Mouse (Mus musculus): ENCODE measurements around the gene Tmem87a. TPM values are rescaled to one million over a fixed set of nuclear protein-coding genes. Genes with fewer than 3 reads are reported as not detected.

The Tmem87a gene
- polyA plus RNA-seq, 1 experiment from 2014 or later: 13.8 TPM

DNA sequence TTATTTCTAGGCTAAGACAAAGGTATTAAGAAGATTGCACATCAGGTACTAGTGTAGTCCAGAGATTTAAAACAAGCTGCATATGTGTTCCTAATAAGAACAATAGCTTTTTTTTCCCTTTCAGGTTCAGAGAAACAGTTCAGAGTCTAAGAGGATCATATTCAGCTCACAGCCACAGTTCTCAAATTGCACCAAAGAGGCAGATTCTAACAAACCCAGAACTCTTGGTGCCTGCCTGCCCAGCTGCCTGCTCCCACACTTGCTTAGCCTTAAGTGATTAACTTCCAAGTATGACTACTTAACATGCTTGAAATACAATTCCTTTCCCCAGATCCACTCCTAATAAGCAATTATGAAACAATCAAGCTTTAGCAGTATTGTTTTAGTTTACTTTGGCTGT lies 10.2 kb upstream of the Tmem87a start:
- Histone ChIP-seq H3K27ac (ENCODE audit: low read depth) (no peak overlapping the region), H3K9ac (ENCODE audit: low read length) (no peak overlapping the region), H3K36me3 (ENCODE audit: control insufficient read depth, insufficient read depth, low read length) (0 out of 2 replicates have a peak, but pooled peaks cover 2% of the 10 kb centered on the region), H3K4me1 (replicated peaks; ENCODE audit: control insufficient read depth, insufficient read depth, low read length) (no peaks in the 10 kb centered on the region), H3K4me3 (ENCODE audit: low read depth, low read length) (no peak overlapping the region), H3K9me3 (ENCODE audit: control insufficient read depth, low read length) (no peaks in the 10 kb centered on the region), H3K27me3 (replicated peaks; ENCODE audit: control insufficient read depth, insufficient read depth, low read length) (no peaks in the 10 kb centered on the region), H3K4me2 (ENCODE audit: low read length) (no peak overlapping the region)
- ATAC-seq (replicated peaks; ENCODE audit: low FRiP score, low TSS enrichment, low read depth) (no peak), DNase-seq (ENCODE audit: low spot score) (no peak)

GRCm38 (mm10) chr2:120411096-120411628 lies 7.2 kb upstream of the Tmem87a start:
- Histone ChIP-seq H3K4me1 (replicated peaks; ENCODE audit: control insufficient read depth, insufficient read depth, low read length) (no peaks in the 10 kb centered on the region), H3K9ac (ENCODE audit: low read length) (no peak overlapping the region), H3K27ac (ENCODE audit: low read depth) (no peak overlapping the region), H3K4me3 (ENCODE audit: low read depth, low read length) (no peak overlapping the region), H3K27me3 (replicated peaks; ENCODE audit: control insufficient read depth, insufficient read depth, low read length) (no peaks in the 10 kb centered on the region), H3K9me3 (ENCODE audit: control insufficient read depth, low read length) (no peaks in the 10 kb centered on the region), H3K36me3 (ENCODE audit: control insufficient read depth, insufficient read depth, low read length) (0 out of 2 replicates have a peak, but pooled peaks cover 2% of the 10 kb centered on the region), H3K4me2 (ENCODE audit: low read length) (no peak overlapping the region)
- DNase-seq (ENCODE audit: low spot score): no peak
- WGBS: 89% methylated on average over 3 of the region's 3 CpGs
- ATAC-seq (replicated peaks; ENCODE audit: low FRiP score, low TSS enrichment, low read depth): no peak

GRCm38 (mm10) chr2:120404823-120405765 lies 1.2 kb upstream of the Tmem87a start:
- H3K36me3 ChIP-seq (ENCODE audit: control insufficient read depth, insufficient read depth, low read length): no peaks in the 10 kb centered on the region; the same call in 1 of the 2 replicates
- no peaks in the 10 kb centered on the region for H3K27me3 ChIP-seq (replicated peaks; ENCODE audit: control insufficient read depth, insufficient read depth, low read length)
- H3K27ac ChIP-seq (ENCODE audit: low read depth): peak overlapping the region; percentile 96
- peaks cover 9% of the 10 kb centered on the region for H3K4me1 ChIP-seq (replicated peaks; ENCODE audit: control insufficient read depth, insufficient read depth, low read length)
- H3K4me3 ChIP-seq (ENCODE audit: low read depth, low read length): peak overlapping the region; percentile 69
- peak overlapping the region; percentile 82 for H3K9ac ChIP-seq (ENCODE audit: low read length)
- H3K4me2 ChIP-seq (ENCODE audit: low read length): peak overlapping the region; percentile 88
- WGBS: 21% methylated on average over 14 of the region's 14 CpGs
- ATAC-seq (replicated peaks; ENCODE audit: low FRiP score, low TSS enrichment, low read depth) (no peak), DNase-seq (ENCODE audit: low spot score) (peak; percentile 67)
- no peaks in the 10 kb centered on the region for H3K9me3 ChIP-seq (ENCODE audit: control insufficient read depth, low read length)

DNA sequence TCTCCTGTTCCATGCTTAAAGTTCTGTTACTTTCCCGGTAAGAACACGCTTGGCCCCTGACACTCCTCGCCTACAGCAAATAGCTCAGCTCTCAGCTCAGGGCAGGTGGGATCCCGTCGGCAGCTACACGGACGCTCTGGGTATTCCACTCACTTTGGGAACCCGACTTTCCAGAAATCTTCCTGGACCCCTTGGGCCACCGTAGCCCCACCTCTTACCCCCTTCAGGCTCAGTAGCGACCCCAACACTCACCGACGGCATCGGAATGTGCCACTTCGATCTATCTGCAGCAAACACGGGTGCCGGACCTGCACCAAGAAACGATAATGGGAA lies 294 bp downstream of the Tmem87a start, which contains the start of gene Ganc:
TSS of gene Ganc (plus strand) at position 244 of the 333 bp plus-strand sequence.
- peak within 1 kb of the TSS; percentile 82 for H3K9ac ChIP-seq (ENCODE audit: low read length)

GRCm38 (mm10) chr2:120402813-120403212 lies 1.1 kb downstream of the Tmem87a start:
- H3K9me3 ChIP-seq (ENCODE audit: control insufficient read depth, low read length): no peaks in the 10 kb centered on the region
- H3K4me3 ChIP-seq (ENCODE audit: low read depth, low read length): peak overlapping the region; percentile 69
- WGBS: 38% methylated on average over 3 of the region's 3 CpGs
- H3K36me3 ChIP-seq (ENCODE audit: control insufficient read depth, insufficient read depth, low read length): no peaks in the 10 kb centered on the region; the same call in 1 of the 2 replicates
- H3K4me2 ChIP-seq (ENCODE audit: low read length): peak overlapping the region; percentile 71
- ATAC-seq (replicated peaks; ENCODE audit: low FRiP score, low TSS enrichment, low read depth): no peak
- H3K4me1 ChIP-seq (replicated peaks; ENCODE audit: control insufficient read depth, insufficient read depth, low read length): peaks cover 9% of the 10 kb centered on the region
- peak overlapping the region; percentile 82 for H3K9ac ChIP-seq (ENCODE audit: low read length)
- no peaks in the 10 kb centered on the region for H3K27me3 ChIP-seq (replicated peaks; ENCODE audit: control insufficient read depth, insufficient read depth, low read length)
- no peak overlapping the region for H3K27ac ChIP-seq (ENCODE audit: low read depth)
- no peak for DNase-seq (ENCODE audit: low spot score)

More for the DNA sequence above, 294 bp downstream of the Tmem87a start, which contains the start of gene Ganc:
- Histone ChIP-seq H3K27ac (ENCODE audit: low read depth) (peak within 1 kb of the TSS; percentile 96), H3K27me3 (replicated peaks; ENCODE audit: control insufficient read depth, insufficient read depth, low read length) (no peaks in the 10 kb centered on the region), H3K36me3 (ENCODE audit: control insufficient read depth, insufficient read depth, low read length) (no peaks in the 10 kb centered on the region; the same call in 1 of the 2 replicates), H3K4me3 (ENCODE audit: low read depth, low read length) (peak within 1 kb of the TSS; percentile 69), H3K4me2 (ENCODE audit: low read length) (peak within 1 kb of the TSS; percentile 88), H3K4me1 (replicated peaks; ENCODE audit: control insufficient read depth, insufficient read depth, low read length) (peaks cover 9% of the 10 kb centered on the region), H3K9me3 (ENCODE audit: control insufficient read depth, low read length) (no peaks in the 10 kb centered on the region)
- DNase-seq (ENCODE audit: low spot score) (no peak), ATAC-seq (replicated peaks; ENCODE audit: low FRiP score, low TSS enrichment, low read depth) (peak; percentile 78)
- 0% methylated on average over 17 of the region's 17 CpGs for WGBS

- Histone ChIP-seq H3K27me3 (replicated peaks; ENCODE audit: control insufficient read depth, insufficient read depth, low read length) (no peaks in the 10 kb centered on the region), H3K27ac (ENCODE audit: low read depth) (no peak overlapping the region), H3K4me1 (replicated peaks; ENCODE audit: control insufficient read depth, insufficient read depth, low read length) (peaks cover 7% of the 10 kb centered on the region), H3K9me3 (ENCODE audit: control insufficient read depth, low read length) (no peaks in the 10 kb centered on the region), H3K9ac (ENCODE audit: low read length) (no peak overlapping the region), H3K4me2 (ENCODE audit: low read length) (no peak overlapping the region), H3K4me3 (ENCODE audit: low read depth, low read length) (no peak overlapping the region), H3K36me3 (ENCODE audit: control insufficient read depth, insufficient read depth, low read length) (peaks cover 38% of the 10 kb centered on the region)
- DNase-seq (ENCODE audit: low spot score) (no peak), ATAC-seq (replicated peaks; ENCODE audit: low FRiP score, low TSS enrichment, low read depth) (no peak)
- 96% methylated on average over 1 of the region's 1 CpGs for WGBS
Observed at GRCm38 (mm10) chr2:120397951-120398350, 6.0 kb downstream of the Tmem87a start.

- Histone ChIP-seq H3K27ac (ENCODE audit: low read depth) (no peak overlapping the region), H3K4me1 (replicated peaks; ENCODE audit: control insufficient read depth, insufficient read depth, low read length) (no peaks in the 10 kb centered on the region), H3K27me3 (replicated peaks; ENCODE audit: control insufficient read depth, insufficient read depth, low read length) (no peaks in the 10 kb centered on the region), H3K9ac (ENCODE audit: low read length) (no peak overlapping the region), H3K9me3 (ENCODE audit: control insufficient read depth, low read length) (no peaks in the 10 kb centered on the region), H3K4me3 (ENCODE audit: low read depth, low read length) (no peak overlapping the region), H3K4me2 (ENCODE audit: low read length) (no peak overlapping the region), H3K36me3 (ENCODE audit: control insufficient read depth, insufficient read depth, low read length) (peaks cover 82% of the 10 kb centered on the region)
- DNase-seq (ENCODE audit: low spot score) (no peak), ATAC-seq (replicated peaks; ENCODE audit: low FRiP score, low TSS enrichment, low read depth) (no peak)
Observed at GRCm38 (mm10) chr2:120392406-120392805, 11.5 kb downstream of the Tmem87a start.

GRCm38 (mm10) chr2:120390934-120391333 lies 13.0 kb downstream of the Tmem87a start:
- no peak for DNase-seq (ENCODE audit: low spot score)
- H3K36me3 ChIP-seq (ENCODE audit: control insufficient read depth, insufficient read depth, low read length): peaks cover 72% of the 10 kb centered on the region
- 94% methylated on average over 1 of the region's 1 CpGs for WGBS

More at GRCm38 (mm10) chr2:120390934-120391333, 13.0 kb downstream of the Tmem87a start:
- no peak for ATAC-seq (replicated peaks; ENCODE audit: low FRiP score, low TSS enrichment, low read depth)
- Histone ChIP-seq H3K27me3 (replicated peaks; ENCODE audit: control insufficient read depth, insufficient read depth, low read length) (no peaks in the 10 kb centered on the region), H3K9ac (ENCODE audit: low read length) (no peak overlapping the region), H3K4me3 (ENCODE audit: low read depth, low read length) (no peak overlapping the region), H3K4me2 (ENCODE audit: low read length) (no peak overlapping the region), H3K27ac (ENCODE audit: low read depth) (no peak overlapping the region), H3K9me3 (ENCODE audit: control insufficient read depth, low read length) (no peaks in the 10 kb centered on the region), H3K4me1 (replicated peaks; ENCODE audit: control insufficient read depth, insufficient read depth, low read length) (no peaks in the 10 kb centered on the region)

Measured in intestine, embryonic 14.5 days (tissue).